Mouse (Mus musculus) frontal cortex, adult (tissue): ENCODE measurements around the gene Ubash3b.

ENCODE experiments used
- ATAC-seq: cut with Nextera tagmentation; 2 replicates; pipeline ENCODE4 v1.9.2; 2017; ENCODE audit warnings: mild to moderate bottlenecking, moderate library complexity, mixed read lengths; ENCODE audit not compliant: low TSS enrichment

The Ubash3b gene

GRCm38 (mm10) chr9:41161413-41161812 is at the start of gene Ubash3b:
TSS of gene Ubash3b (minus strand) at chr9:41161697.
- no peak for ATAC-seq

DNA sequence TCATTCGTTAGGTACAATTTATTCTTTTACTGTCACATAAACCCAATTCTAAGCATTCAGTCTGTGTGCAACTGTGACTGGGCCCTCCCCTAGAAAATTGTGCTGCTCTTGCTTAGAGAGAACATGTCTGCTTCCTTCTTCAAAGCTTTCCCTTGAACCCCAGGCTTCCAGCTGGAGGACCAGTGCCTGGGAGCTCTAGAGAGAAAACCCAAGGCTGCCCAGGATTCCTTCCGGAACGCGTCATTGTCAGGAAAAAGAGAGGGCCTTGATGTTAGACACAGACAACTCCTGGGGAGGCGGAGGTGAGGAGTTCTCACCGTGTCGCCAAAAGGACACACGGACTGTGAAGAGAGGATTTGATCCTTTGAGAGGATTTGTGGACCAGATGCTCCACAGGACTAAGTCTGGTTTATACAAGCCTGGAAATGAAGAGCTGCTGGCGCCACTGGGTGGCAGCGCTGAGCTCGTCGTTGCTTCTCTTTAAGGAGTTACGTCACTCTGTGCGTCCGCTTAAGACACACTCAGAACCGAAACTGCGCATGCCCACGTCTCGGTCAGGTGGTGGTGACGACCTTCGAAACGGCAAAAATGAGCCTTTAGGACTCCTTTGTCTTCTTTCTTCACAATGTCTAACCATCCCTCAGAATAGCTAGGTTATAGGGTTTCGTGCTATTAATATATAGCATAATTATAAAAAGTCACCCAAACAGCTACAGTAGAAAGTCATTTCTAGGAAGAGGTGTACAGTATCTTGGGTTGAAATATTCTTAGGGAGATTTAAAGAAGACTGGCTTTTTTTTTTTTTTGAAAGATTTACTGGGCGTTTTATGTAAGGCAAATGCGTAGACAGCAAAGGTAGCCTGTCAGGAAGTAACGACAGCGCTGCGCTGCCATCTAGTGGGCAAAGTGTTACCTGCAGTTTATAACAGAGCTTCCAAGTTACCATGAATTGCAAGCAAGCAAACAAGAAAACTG is 45.9 kb upstream of the Ubash3b start:
- ATAC-seq: peak; percentile 98

- ATAC-seq: no peak
Observed at GRCm38 (mm10) chr9:41206717-41207116, 45.2 kb upstream of the Ubash3b start.

DNA sequence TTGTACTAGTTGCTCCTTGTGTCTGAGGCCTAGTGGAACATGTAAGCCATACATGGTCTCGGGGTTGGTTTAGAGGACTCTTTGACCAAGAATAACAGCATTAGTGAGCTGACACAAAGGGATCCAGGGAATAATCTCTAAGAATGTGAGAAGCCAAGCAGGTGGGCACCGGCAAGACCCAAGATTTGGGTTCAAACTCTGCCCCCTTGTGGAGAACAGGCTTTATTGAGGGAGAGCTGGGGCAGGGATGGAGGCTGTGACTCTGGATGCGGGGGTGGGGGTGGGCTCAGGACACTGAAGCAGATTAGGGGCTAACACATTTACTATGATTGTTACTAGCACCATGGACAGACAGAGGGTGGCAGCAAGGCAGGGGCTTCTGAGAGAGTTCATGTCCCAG is 43.8 kb upstream of the Ubash3b start:
- no peak for ATAC-seq

GRCm38 (mm10) chr9:41199456-41200252 is 38.2 kb upstream of the Ubash3b start:
- no peak for ATAC-seq

- ATAC-seq: peak; percentile 50
Observed at GRCm38 (mm10) chr9:41198501-41199265, 37.2 kb upstream of the Ubash3b start.

DNA sequence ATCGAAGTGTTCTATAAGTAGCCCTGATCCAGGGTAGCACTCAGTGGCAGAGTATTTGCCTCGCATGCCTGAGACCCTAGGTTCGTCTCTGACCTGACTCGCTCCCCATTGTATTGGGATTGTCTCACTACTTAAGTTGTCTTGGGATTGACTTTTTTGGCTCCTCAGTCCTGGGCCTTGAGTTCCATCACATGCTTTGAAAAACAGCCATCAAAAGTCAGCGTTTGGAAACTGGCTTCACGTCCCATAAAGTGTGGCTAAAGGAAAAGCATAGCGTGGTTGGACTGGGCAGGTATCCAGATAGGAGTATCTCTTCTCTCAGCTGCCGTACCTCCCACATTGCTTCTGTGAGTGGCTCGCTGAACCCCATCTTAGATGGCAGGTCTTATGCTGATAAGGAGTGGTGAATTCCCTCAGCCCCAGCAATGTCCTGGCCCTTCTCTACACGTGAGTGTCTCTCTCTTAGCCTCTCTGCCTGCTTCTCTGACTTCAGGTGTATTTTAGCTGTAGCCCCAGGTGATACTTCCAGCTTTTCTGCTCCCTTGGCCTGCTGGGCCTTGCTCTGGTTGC is 34.3 kb upstream of the Ubash3b start:
- ATAC-seq: no peak

- ATAC-seq: peak; percentile 61
Observed at GRCm38 (mm10) chr9:41191651-41192210, 30.2 kb upstream of the Ubash3b start.

GRCm38 (mm10) chr9:41190745-41191482 is 29.4 kb upstream of the Ubash3b start:
- peak; percentile 96 for ATAC-seq

DNA sequence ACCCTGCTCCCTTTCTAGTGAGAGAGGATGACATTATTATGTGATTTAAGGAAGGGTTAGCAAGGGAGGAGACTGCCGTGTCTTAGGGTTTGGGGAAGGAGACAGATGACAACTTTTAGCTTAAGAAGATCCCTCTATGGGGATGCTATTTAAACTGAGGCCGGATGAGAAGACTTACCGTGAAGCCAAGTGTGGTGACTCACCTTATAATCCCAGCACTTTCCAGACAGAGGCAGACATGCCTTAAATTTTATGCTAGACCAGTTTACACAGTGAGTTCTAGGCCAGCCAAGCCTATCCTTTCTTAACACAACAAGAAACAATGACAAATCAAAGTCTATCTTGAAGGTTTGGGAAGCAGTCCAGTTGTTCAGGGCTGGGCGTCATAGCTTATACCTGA is 26.4 kb upstream of the Ubash3b start:
- no peak for ATAC-seq

- no peak for ATAC-seq
Observed at GRCm38 (mm10) chr9:41187498-41187897, 26.0 kb upstream of the Ubash3b start.

- no peak for ATAC-seq
Observed at GRCm38 (mm10) chr9:41185331-41185730, 23.8 kb upstream of the Ubash3b start.

DNA sequence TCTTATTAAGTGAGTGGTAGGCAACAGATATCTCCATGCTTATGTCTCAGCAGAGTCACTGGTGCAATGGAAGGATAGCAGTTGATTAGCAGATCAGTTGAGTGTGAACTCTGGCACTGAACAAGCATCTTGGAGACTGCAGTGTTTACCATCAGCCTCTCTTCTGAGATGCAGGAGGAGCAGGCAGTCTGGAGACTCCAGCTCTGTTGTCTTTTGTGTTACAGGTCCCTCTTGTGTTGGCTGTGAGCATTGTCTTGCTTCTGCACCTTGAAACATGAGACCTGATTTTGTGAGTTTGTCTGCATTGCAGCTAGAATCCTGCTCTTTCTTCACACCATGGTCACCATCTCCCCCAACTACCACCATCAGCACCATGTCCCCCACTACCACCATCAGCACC is 21.1 kb upstream of the Ubash3b start:
- ATAC-seq: peak; percentile 95

DNA sequence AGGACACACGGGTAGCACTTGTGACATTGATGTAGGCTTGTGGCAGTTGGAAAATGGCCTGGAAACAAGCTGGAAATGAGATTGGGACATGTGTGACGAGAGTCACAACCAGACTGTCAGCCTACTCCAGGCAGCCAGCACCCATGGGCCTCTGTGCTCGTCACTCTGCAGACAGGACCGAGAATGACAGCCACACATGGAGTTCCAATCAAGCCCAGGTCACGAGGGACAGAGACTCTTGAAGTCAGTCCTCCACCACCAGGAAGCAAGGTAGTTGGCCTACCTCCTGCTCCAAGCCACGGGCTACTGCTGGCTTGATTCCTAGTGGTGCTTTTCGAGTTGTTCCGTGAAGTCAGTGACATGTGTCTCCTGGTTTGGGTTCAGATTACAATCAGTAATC is 20.3 kb upstream of the Ubash3b start:
- no peak for ATAC-seq

GRCm38 (mm10) chr9:41181372-41181771 is 19.9 kb upstream of the Ubash3b start:
- ATAC-seq: no peak

DNA sequence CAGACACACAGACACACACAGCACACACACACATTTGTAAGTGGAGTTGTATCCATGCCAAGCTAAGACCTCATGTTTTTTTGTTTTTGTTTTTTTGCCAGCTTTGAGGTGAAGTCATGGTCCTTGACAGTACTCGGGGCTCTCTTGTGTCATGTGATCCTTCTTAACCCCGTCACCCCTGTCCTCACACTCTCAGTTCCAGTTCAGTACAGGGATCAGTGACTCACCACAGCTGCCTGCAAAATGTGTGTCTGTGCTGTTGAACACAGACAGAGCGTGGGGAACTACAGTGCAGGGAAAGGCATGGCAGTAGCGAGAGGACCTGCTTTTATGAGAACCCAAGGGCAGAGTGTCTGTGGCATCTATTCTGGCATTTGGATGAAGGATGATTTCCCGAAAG is 17.6 kb upstream of the Ubash3b start:
- no peak for ATAC-seq

DNA sequence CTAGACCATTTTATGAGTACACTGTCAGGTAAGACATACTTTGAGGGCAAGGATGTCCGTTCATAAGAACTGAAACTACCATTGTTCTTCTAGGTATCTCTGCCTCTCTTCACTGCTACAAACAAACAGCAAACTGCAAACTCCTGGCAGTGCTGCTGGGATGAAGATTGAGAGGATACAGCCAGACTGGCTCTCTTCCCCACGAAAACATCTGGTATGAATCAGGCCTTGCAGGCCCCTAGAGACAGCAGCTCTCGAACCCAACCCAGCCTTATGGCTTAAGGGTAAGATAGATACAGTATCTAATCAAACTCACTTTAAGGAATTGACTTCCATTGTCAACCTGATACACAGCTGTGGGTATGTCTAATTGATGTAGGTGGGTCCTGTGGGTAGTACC is 11.7 kb upstream of the Ubash3b start:
- no peak for ATAC-seq

GRCm38 (mm10) chr9:41172426-41172825 is 10.9 kb upstream of the Ubash3b start:
- no peak for ATAC-seq

- ATAC-seq: no peak
Observed at GRCm38 (mm10) chr9:41170026-41170425, 8.5 kb upstream of the Ubash3b start.

DNA sequence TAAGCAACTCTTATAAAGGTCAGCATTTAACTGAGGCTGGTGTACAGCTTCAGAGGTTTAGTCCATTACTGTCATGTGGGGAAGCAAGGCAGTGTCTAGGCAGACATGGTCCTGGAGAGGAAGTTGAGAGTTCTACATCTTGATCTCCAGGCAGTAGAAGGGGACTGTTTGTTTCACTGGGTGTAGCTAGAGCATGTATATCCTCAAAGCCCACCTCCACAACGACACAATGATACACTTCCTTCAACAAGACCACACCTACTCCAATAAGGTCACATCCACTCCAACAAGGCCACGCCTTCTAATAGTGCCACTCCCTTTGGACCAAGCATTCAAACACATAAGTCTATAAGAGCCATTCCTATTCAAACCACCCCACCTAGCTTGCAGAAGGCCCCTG is 7.2 kb upstream of the Ubash3b start:
- no peak for ATAC-seq

DNA sequence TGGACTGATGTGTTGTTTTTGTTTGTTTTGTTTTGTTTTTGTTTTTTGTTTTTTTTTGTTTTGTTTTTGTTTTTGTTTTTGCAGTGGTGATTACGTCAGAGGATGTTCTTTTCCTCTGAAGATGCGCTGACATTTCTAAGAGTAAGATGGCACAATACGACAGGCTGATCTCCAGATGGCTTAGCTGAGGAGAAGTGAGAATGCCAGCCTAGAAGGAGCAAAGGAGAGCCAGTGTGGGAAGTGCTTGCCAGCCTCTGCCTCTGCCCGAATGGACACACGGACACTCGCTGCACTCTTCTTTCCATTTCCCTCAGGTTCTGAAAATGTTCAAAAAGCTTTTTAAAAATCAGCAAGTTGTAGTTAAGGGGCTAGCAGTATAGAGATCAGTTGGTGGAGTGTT is 6.7 kb upstream of the Ubash3b start:
- no peak for ATAC-seq
